11 mouse cellular contexts compared by ENCODE assay signal in the genomic region with DNA sequence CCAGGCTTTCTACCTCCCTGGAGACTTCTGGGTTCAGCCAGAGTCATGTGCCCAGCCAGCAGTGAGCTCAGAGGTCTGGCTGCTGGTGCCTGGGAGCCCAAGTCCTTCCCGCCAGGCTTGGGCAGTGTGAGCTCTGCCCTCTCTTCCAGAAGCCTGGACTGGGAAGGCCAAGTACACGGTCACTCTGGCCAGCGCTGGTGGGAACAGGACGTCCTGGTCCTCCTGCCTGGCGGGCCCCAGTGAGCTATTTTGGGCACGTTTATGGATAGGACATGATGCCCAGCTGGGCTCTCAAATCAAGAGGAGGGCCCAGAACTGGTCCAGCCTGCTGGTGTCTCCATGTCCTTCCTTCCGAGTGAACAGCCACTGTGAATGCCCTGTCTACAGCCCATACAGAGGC.
A peak's percentile ranks its signal among the peaks of the same experiment; 100 is the strongest.
DNase-seq lines count a peak whose midpoint lies in the region; ATAC-seq and TF ChIP-seq lines count a peak whose summit lies in the region.
"Had no signal": no experiment of that assay in that cellular context is flagged by ENCODE, and none has a peak within 500 bp of the region (broad histone marks: within the 10 kb centered on the region; RNA-seq: fewer than 3 reads in every experiment).

No protein-coding gene starts in this region.

- H3K27me3 ChIP-seq in heart, embryonic 16.5 days (ENCODE audit: control insufficient read depth, insufficient read depth, low read length), result no peaks in the 10 kb centered on the region
- no peaks in the 10 kb centered on the region for H3K27me3 ChIP-seq in lung, embryonic 15.5 days
- no peaks in the 10 kb centered on the region for H3K27me3 ChIP-seq in forebrain, postnatal 0 days (ENCODE audit: insufficient read depth, low read length)
- H3K27me3 ChIP-seq: limb, embryonic 15.5 days had no signal

- H3K4me1 ChIP-seq in heart, embryonic 16.5 days (ENCODE audit: control insufficient read depth, insufficient read depth, low read length), result peaks cover 43% of the 10 kb centered on the region
- H3K4me1 ChIP-seq in lung, embryonic 15.5 days, result peaks cover 38% of the 10 kb centered on the region
- H3K4me1 ChIP-seq in forebrain, postnatal 0 days (ENCODE audit: insufficient read depth), result no peaks in the 10 kb centered on the region

- H3K27ac ChIP-seq in heart, embryonic 16.5 days (ENCODE audit: low read length), result peak overlapping the region; percentile 61
- peak overlapping the region; percentile 62 for H3K27ac ChIP-seq in lung, embryonic 15.5 days
- no peak overlapping the region for H3K27ac ChIP-seq in forebrain, postnatal 0 days (ENCODE audit: low read depth, low read length)
- H3K27ac ChIP-seq: limb, embryonic 15.5 days had no signal

- no peak overlapping the region for H3K4me2 ChIP-seq in heart, embryonic 16.5 days (ENCODE audit: low read depth, low read length)
- H3K4me2 ChIP-seq in lung, embryonic 15.5 days, result no peak overlapping the region
- no peak overlapping the region for H3K4me2 ChIP-seq in forebrain, postnatal 0 days (ENCODE audit: low read depth)
- H3K4me2 ChIP-seq: limb, embryonic 15.5 days had no signal

- no peak for TF ChIP-seq CTCF in forebrain, postnatal 0 days (IDR thresholded peaks at IDR 0.05; ENCODE audit: low read depth)

- WGBS in heart, embryonic 16.5 days, result 37% methylated on average over 7 of the region's 7 CpGs
- WGBS in lung, embryonic 15.5 days, result 67% methylated on average over 7 of the region's 7 CpGs
- 80% methylated on average over 7 of the region's 7 CpGs for WGBS in forebrain, postnatal 0 days

- peak; percentile 49 for ATAC-seq in heart, embryonic 16.5 days (replicated peaks; ENCODE audit: extremely low read depth, insufficient read depth, low FRiP score)
- ATAC-seq in lung, embryonic 15.5 days (ENCODE audit: borderline replicate concordance, extremely low read depth, low FRiP score, low TSS enrichment), result no peak
- no peak for ATAC-seq in forebrain, postnatal 0 days
- ATAC-seq: CD4-positive, CD25-positive, alpha-beta regulatory T cell, adult 4 months; midbrain, embryonic 16.5 days had no signal

- H3K9ac ChIP-seq in heart, embryonic 16.5 days (ENCODE audit: low read length), result no peak overlapping the region
- no peak overlapping the region for H3K9ac ChIP-seq in lung, embryonic 15.5 days
- no peak overlapping the region for H3K9ac ChIP-seq in forebrain, postnatal 0 days
- H3K9ac ChIP-seq: limb, embryonic 15.5 days had no signal

- H3K9me3 ChIP-seq in heart, embryonic 16.5 days (replicated peaks; ENCODE audit: control insufficient read depth, low read length), result no peaks in the 10 kb centered on the region
- H3K9me3 ChIP-seq in lung, embryonic 15.5 days, result no peaks in the 10 kb centered on the region
- H3K9me3 ChIP-seq in forebrain, postnatal 0 days (ENCODE audit: low read length), result no peaks in the 10 kb centered on the region
- H3K9me3 ChIP-seq: limb, embryonic 15.5 days had no signal

- H3K36me3 ChIP-seq in heart, embryonic 16.5 days (ENCODE audit: control insufficient read depth, insufficient read depth), result no peaks in the 10 kb centered on the region
- H3K36me3 ChIP-seq in lung, embryonic 15.5 days, result no peaks in the 10 kb centered on the region
- no peaks in the 10 kb centered on the region for H3K36me3 ChIP-seq in forebrain, postnatal 0 days (ENCODE audit: insufficient read depth)
- H3K36me3 ChIP-seq: limb, embryonic 15.5 days had no signal

- no peak overlapping the region for H3K4me3 ChIP-seq in heart, embryonic 16.5 days (ENCODE audit: low read length)
- H3K4me3 ChIP-seq in lung, embryonic 15.5 days, result no peak overlapping the region
- H3K4me3 ChIP-seq in forebrain, postnatal 0 days (ENCODE audit: low read depth, low read length), result no peak overlapping the region
- H3K4me3 ChIP-seq: limb, embryonic 15.5 days had no signal

- peak; percentile 24 to 36 for DNase-seq in layer of hippocampus, postnatal 36 days
- no peak for DNase-seq in layer of hippocampus, postnatal 25 days (ENCODE audit: extremely low spot score in 1 of 2, low spot score in 1 of 2)
- peak; percentile 69 to 70 for DNase-seq in adrenal gland, postnatal 36 days
- DNase-seq in thymus, postnatal 36 days, result no peak
- DNase-seq in forebrain, postnatal 0 days, result no peak
- DNase-seq in spleen, adult 18-20 months, result no peak

Comparison
In these comparisons a context has a peak if more than half of its experiments do, and no peak if none do; other contexts are left out.
1. DNase-seq: peak in layer of hippocampus, postnatal 36 days (2 of 2) and adrenal gland, postnatal 36 days (2 of 2); none in layer of hippocampus, postnatal 25 days (0 of 2), thymus, postnatal 36 days (0 of 2), forebrain, postnatal 0 days (single experiment) and spleen, adult 18-20 months (0 of 2).